26 mouse cellular contexts compared by ENCODE assay signal in genomic region chr4:134505303-134505789, GRCm38 (mm10). TPM values are rescaled to one million over a fixed set of nuclear protein-coding genes. Genes with fewer than 3 reads are reported as not detected.
DNase-seq lines count a peak whose midpoint lies in the region; ATAC-seq lines count a peak whose summit lies in the region.
"Had no signal": no experiment of that assay in that cellular context is flagged by ENCODE, and none has a peak within 500 bp of the region (broad histone marks: within the 10 kb centered on the region; RNA-seq: fewer than 3 reads in every experiment).

No protein-coding gene starts in this region.

- H3K27me3 ChIP-seq in liver, embryonic 11.5 days (replicated peaks; ENCODE audit: control insufficient read depth, insufficient read depth, low read length): no peaks in the 10 kb centered on the region
- no peaks in the 10 kb centered on the region for H3K27me3 ChIP-seq in liver, embryonic 12.5 days (replicated peaks)
- H3K27me3 ChIP-seq in liver, embryonic 15.5 days: no peaks in the 10 kb centered on the region
- H3K27me3 ChIP-seq: CH12.LX; forebrain, embryonic 13.5 days; heart, embryonic 13.5 days had no signal

- H3K9ac ChIP-seq in liver, embryonic 11.5 days (ENCODE audit: low read depth, low read length): no peak overlapping the region
- peak overlapping the region; percentile 49; the same call in 1 of the 2 replicates for H3K9ac ChIP-seq in liver, embryonic 12.5 days
- H3K9ac ChIP-seq in liver, embryonic 15.5 days: peak overlapping the region; percentile 20; the same call in 1 of the 2 replicates
- H3K9ac ChIP-seq: forebrain, embryonic 13.5 days; heart, embryonic 13.5 days; hindbrain, embryonic 14.5 days had no signal

- 67% methylated on average over 4 of the region's 4 CpGs for WGBS in liver, embryonic 11.5 days
- 58% methylated on average over 4 of the region's 4 CpGs for WGBS in liver, embryonic 12.5 days (ENCODE audit: insufficient replicate concordance)
- WGBS in liver, embryonic 15.5 days (ENCODE audit: insufficient replicate concordance): 58% methylated on average over 4 of the region's 4 CpGs

- peak overlapping the region; percentile 70 for H3K27ac ChIP-seq in liver, embryonic 11.5 days (ENCODE audit: low read depth, low read length)
- peak overlapping the region; percentile 77 for H3K27ac ChIP-seq in liver, embryonic 12.5 days
- peak overlapping the region; percentile 84 for H3K27ac ChIP-seq in liver, embryonic 15.5 days (replicated peaks)
- H3K27ac ChIP-seq: forebrain, embryonic 10.5 days; forebrain, embryonic 13.5 days; heart, adult 2 months; heart, embryonic 10.5 days; heart, embryonic 13.5 days; hindbrain, embryonic 14.5 days had no signal

- H3K9me3 ChIP-seq in liver, embryonic 11.5 days (ENCODE audit: control insufficient read depth, low read length): no peaks in the 10 kb centered on the region
- H3K9me3 ChIP-seq in liver, embryonic 12.5 days (replicated peaks): no peaks in the 10 kb centered on the region
- no peaks in the 10 kb centered on the region for H3K9me3 ChIP-seq in liver, embryonic 15.5 days (replicated peaks)
- H3K9me3 ChIP-seq: forebrain, embryonic 10.5 days; forebrain, embryonic 13.5 days; G1E; heart, embryonic 10.5 days; heart, embryonic 13.5 days had no signal

- DNase-seq in liver, embryonic 11.5 days (ENCODE audit: low spot score): no peak
- DNase-seq in liver: no peak
- DNase-seq in retina, postnatal 1 day: no peak
- no peak for DNase-seq in kidney, postnatal 4 days
- DNase-seq: adrenal gland, adult 2 months; adrenal gland, postnatal 14 days; B cell, adult 2 months; cerebellum, adult 11 months; cerebellum, adult 2 months; cerebellum, postnatal 14 days; gastrocnemius, postnatal 10 days; gastrocnemius, postnatal 36 days; heart, adult 2 months; heart, postnatal 14 days; heart, postnatal 4 days had no signal

- no peaks in the 10 kb centered on the region; the same call in 1 of the 2 replicates for H3K36me3 ChIP-seq in liver, embryonic 11.5 days (ENCODE audit: control insufficient read depth, insufficient read depth, low read length)
- H3K36me3 ChIP-seq in liver, embryonic 12.5 days: peaks cover 7% of the 10 kb centered on the region
- peaks cover 3% of the 10 kb centered on the region; the same call in 1 of the 2 replicates for H3K36me3 ChIP-seq in liver, embryonic 15.5 days (replicated peaks)
- H3K36me3 ChIP-seq: forebrain, embryonic 10.5 days had no signal

- no peak overlapping the region for H3K4me3 ChIP-seq in liver, embryonic 11.5 days (ENCODE audit: low read depth, low read length)
- no peak overlapping the region for H3K4me3 ChIP-seq in liver, embryonic 12.5 days
- no peak overlapping the region for H3K4me3 ChIP-seq in liver, embryonic 15.5 days (replicated peaks)
- H3K4me3 ChIP-seq: forebrain, embryonic 10.5 days; forebrain, embryonic 13.5 days; heart, adult 2 months; heart, embryonic 10.5 days; heart, embryonic 13.5 days had no signal

- peak overlapping the region; percentile 19 for H3K4me2 ChIP-seq in liver, embryonic 11.5 days
- H3K4me2 ChIP-seq in liver, embryonic 12.5 days: peak overlapping the region; percentile 40; the same call in 1 of the 2 replicates
- peak overlapping the region; percentile 23; the same call in 1 of the 2 replicates for H3K4me2 ChIP-seq in liver, embryonic 15.5 days
- H3K4me2 ChIP-seq: forebrain, embryonic 13.5 days; heart, embryonic 13.5 days; hindbrain, embryonic 14.5 days had no signal

- ATAC-seq in liver, embryonic 11.5 days (replicated peaks; ENCODE audit: low FRiP score): no peak
- ATAC-seq in liver, embryonic 12.5 days: no peak
- no peak for ATAC-seq in liver, embryonic 15.5 days (ENCODE audit: insufficient read depth)
- no peak for ATAC-seq in inflammation-experienced regulatory T-cells, adult 6 months
- ATAC-seq: forebrain, embryonic 13.5 days; forebrain, embryonic 16.5 days had no signal

- peaks cover 30% of the 10 kb centered on the region for H3K4me1 ChIP-seq in liver, embryonic 11.5 days (replicated peaks; ENCODE audit: control insufficient read depth, insufficient read depth, low read length)
- peaks cover 83% of the 10 kb centered on the region for H3K4me1 ChIP-seq in liver, embryonic 12.5 days
- H3K4me1 ChIP-seq in liver, embryonic 15.5 days (replicated peaks): peaks cover 75% of the 10 kb centered on the region
- H3K4me1 ChIP-seq: forebrain, embryonic 10.5 days; forebrain, embryonic 13.5 days; heart, embryonic 13.5 days had no signal

RNA-seq across cellular contexts. Expression of gene Aunip, which starts 5.5 kb away (rescaled TPM):
- polyA plus RNA-seq in liver, embryonic 11.5 days (2014; fragmentation: Nextera tagmentation; extraction: Ambion mirVana): 15.9 and 18.5 TPM in 2 replicates
- polyA plus RNA-seq in liver, embryonic 12.5 days (2016; fragmentation: Nextera tagmentation; extraction: Ambion mirVana): 26.9 and 27.6 TPM in 2 replicates
- 14.0 and 18.9 TPM in 2 replicates for polyA plus RNA-seq in liver, embryonic 15.5 days (2015; fragmentation: Nextera tagmentation; extraction: Ambion mirVana)
- polyA plus RNA-seq in inflammation-experienced regulatory T-cells, adult 6 months (2017; shearing (Covaris generic)): 1 to 10 TPM in 1 of 3 experiments, under 1 TPM in 2; 0.44 to 7.2 (median 0.94) TPM
- polyA plus RNA-seq: heart, adult 2 months had no signal

RNA-seq across cellular contexts. Expression of gene Paqr7, which starts 8.8 kb away (rescaled TPM):
- 2.5 and 3.0 TPM in 2 replicates for polyA plus RNA-seq in liver, embryonic 11.5 days (2014; fragmentation: Nextera tagmentation; extraction: Ambion mirVana)
- polyA plus RNA-seq in liver, embryonic 12.5 days (2016; fragmentation: Nextera tagmentation; extraction: Ambion mirVana): 6.5 and 7.2 TPM in 2 replicates
- 7.8 and 8.4 TPM in 2 replicates for polyA plus RNA-seq in liver, embryonic 15.5 days (2015; fragmentation: Nextera tagmentation; extraction: Ambion mirVana)
- polyA plus RNA-seq in inflammation-experienced regulatory T-cells, adult 6 months (2017; shearing (Covaris generic)): 10 to 100 TPM; 22.5 to 35.0 (median 31.7) TPM

RNA-seq across cellular contexts. Expression of gene Mtfr1l, which starts 29.8 kb away (rescaled TPM):
- polyA plus RNA-seq in liver, embryonic 11.5 days (2014; fragmentation: Nextera tagmentation; extraction: Ambion mirVana): 107 and 114 TPM in 2 replicates
- 69.3 and 72.1 TPM in 2 replicates for polyA plus RNA-seq in liver, embryonic 12.5 days (2016; fragmentation: Nextera tagmentation; extraction: Ambion mirVana)
- 39.6 and 40.3 TPM in 2 replicates for polyA plus RNA-seq in liver, embryonic 15.5 days (2015; fragmentation: Nextera tagmentation; extraction: Ambion mirVana)
- 100 to 1,000 TPM in 1 of 3 experiments, 10 to 100 TPM in 2; 64.7 to 110 (median 89.2) TPM for polyA plus RNA-seq in inflammation-experienced regulatory T-cells, adult 6 months (2017; shearing (Covaris generic))

RNA-seq across cellular contexts. Expression of gene Stmn1, which starts 37.2 kb away (rescaled TPM):
- 896 and 908 TPM in 2 replicates for polyA plus RNA-seq in liver, embryonic 11.5 days (2014; fragmentation: Nextera tagmentation; extraction: Ambion mirVana)
- 558 and 570 TPM in 2 replicates for polyA plus RNA-seq in liver, embryonic 12.5 days (2016; fragmentation: Nextera tagmentation; extraction: Ambion mirVana)
- polyA plus RNA-seq in liver, embryonic 15.5 days (2015; fragmentation: Nextera tagmentation; extraction: Ambion mirVana): 398 and 432 TPM in 2 replicates
- 100 to 1,000 TPM in 1 of 3 experiments, 10 to 100 TPM in 2; 62.2 to 637 (median 91.9) TPM for polyA plus RNA-seq in inflammation-experienced regulatory T-cells, adult 6 months (2017; shearing (Covaris generic))

RNA-seq across cellular contexts. Expression of gene Selenon, which starts 46.6 kb away (rescaled TPM):
- 12.4 and 13.1 TPM in 2 replicates for polyA plus RNA-seq in liver, embryonic 11.5 days (2014; fragmentation: Nextera tagmentation; extraction: Ambion mirVana)
- polyA plus RNA-seq in liver, embryonic 12.5 days (2016; fragmentation: Nextera tagmentation; extraction: Ambion mirVana): 12.5 and 14.1 TPM in 2 replicates
- 4.1 and 6.6 TPM in 2 replicates for polyA plus RNA-seq in liver, embryonic 15.5 days (2015; fragmentation: Nextera tagmentation; extraction: Ambion mirVana)
- under 1 TPM; 0.44 to 0.63 (median 0.63) TPM for polyA plus RNA-seq in inflammation-experienced regulatory T-cells, adult 6 months (2017; shearing (Covaris generic))
- polyA plus RNA-seq: G1E had no signal
